Mouse (Mus musculus) heart, embryonic 16.5 days (tissue): Measurements from ENCODE around the gene Ankrd28. TPM values are rescaled to one million over a fixed set of nuclear protein-coding genes. Genes with fewer than 3 reads are reported as not detected.

Experiments
- ATAC-seq: fragments of 200-750 bp; cut with Nextera tagmentation; replicated peaks from 2 replicates; pipeline ENCODE4 v1.8.0; 2017; ENCODE audit warnings: moderate number of reproducible peaks; ENCODE audit not compliant: insufficient read depth, low FRiP score; ENCODE audit errors: extremely low read depth
- H3K27ac ChIP-seq: fragments of 300-500 bp; sonication (generic); 2 replicates; pipeline ENCODE4 v1.5.1; 2014; ENCODE audit warnings: mild to moderate bottlenecking, low read length, control low read depth, moderate library complexity
- H3K27me3 ChIP-seq: fragments of 300-500 bp; sonication (generic); 2 replicates; pipeline ENCODE4 v1.6.1; 2014; ENCODE audit warnings: low read length, mixed read lengths; ENCODE audit not compliant: control insufficient read depth, insufficient read depth
- H3K36me3 ChIP-seq: fragments of 300-500 bp; sonication (generic); 2 replicates; pipeline ENCODE4 v1.6.1; 2014; ENCODE audit not compliant: control insufficient read depth, insufficient read depth
- H3K4me1 ChIP-seq: fragments of 300-500 bp; sonication (generic); 2 replicates; pipeline ENCODE4 v1.6.1; 2014; ENCODE audit warnings: low read length, mixed read lengths; ENCODE audit not compliant: control insufficient read depth, insufficient read depth
- H3K4me2 ChIP-seq: fragments of 300-500 bp; sonication (generic); 2 replicates; pipeline ENCODE4 v1.6.1; 2014; ENCODE audit warnings: low read depth, mild to moderate bottlenecking, control low read depth, low read length
- H3K4me3 ChIP-seq: fragments of 300-500 bp; sonication (generic); 2 replicates; pipeline ENCODE4 v1.5.1; 2014; ENCODE audit warnings: mild to moderate bottlenecking, control low read depth, low read length
- H3K9ac ChIP-seq: fragments of 300-500 bp; sonication (generic); 2 replicates; pipeline ENCODE4 v1.6.1; 2014; ENCODE audit warnings: low read length, control low read depth
- H3K9me3 ChIP-seq: fragments of 300-500 bp; sonication (generic); replicated peaks from 2 replicates; pipeline ENCODE4 v1.6.1; 2016; ENCODE audit warnings: low read length; ENCODE audit not compliant: control insufficient read depth
- WGBS: fragments of 180-500 bp; shearing (Covaris S2); extraction: QIAGEN DNeasy Blood & Tissue Kit; methylation state at CpG from one replicate; pipeline ENCODE4 v1.1.7; 2014; 5-methylcytosine and 5-hydroxymethylcytosine counted together
- polyA plus RNA-seq: library from polyadenylated mRNA; unstranded; fragments of >200 nt; fragmentation: Nextera tagmentation; extraction: Ambion mirVana; gene quantifications from 2 replicates; pipeline ENCODE4 v1.2.1, GENCODE M21; 2015

The Ankrd28 gene
- polyA plus RNA-seq, 1 experiment from 2014 or later: 5.3 TPM

DNA sequence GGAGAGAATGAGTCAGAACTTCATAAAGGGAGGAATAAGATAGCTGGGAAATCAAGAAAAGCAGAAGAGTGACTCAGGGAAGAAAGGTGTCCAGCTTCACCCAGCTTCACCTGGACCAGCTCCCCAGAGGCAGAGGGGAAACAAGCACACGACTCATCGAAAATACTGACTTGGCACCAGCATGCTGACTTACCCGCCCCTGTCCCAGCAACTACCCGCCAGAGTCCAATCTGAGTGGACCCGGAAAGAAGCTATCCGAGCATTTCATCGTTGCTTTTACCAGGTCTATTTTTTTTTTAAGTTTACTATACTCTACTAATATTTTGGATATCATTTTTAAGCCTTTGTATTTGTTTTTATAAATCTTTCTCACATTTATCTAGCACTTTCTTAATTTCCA lies 29.5 kb downstream of the Ankrd28 start:
- ATAC-seq: no peak
- WGBS: 84% methylated on average over 7 of the region's 7 CpGs
- Histone ChIP-seq H3K9me3 (no peaks in the 10 kb centered on the region), H3K9ac (no peak overlapping the region), H3K4me2 (no peak overlapping the region), H3K36me3 (no peaks in the 10 kb centered on the region), H3K27ac (no peak overlapping the region), H3K4me3 (no peak overlapping the region), H3K4me1 (peaks cover 9% of the 10 kb centered on the region), H3K27me3 (no peaks in the 10 kb centered on the region)

DNA sequence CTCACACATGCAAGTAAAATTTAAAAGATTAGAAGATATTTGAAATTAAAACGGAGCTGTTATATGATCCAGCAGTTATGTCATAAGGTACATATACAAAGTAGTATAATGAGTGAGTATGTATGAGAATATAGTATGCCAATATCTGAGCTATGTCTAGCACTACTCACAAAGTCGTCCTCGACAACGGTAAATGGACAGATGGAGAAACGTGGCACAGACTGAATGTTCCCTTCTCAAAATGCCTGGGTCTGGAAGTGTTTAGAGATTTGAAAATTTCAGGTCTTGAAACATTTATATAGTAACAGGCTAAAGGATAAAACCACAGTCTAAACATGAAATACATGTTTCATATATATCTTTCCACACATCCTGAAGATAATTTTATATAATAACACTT lies 30.0 kb downstream of the Ankrd28 start:
- H3K4me3 ChIP-seq: no peak overlapping the region

DNA sequence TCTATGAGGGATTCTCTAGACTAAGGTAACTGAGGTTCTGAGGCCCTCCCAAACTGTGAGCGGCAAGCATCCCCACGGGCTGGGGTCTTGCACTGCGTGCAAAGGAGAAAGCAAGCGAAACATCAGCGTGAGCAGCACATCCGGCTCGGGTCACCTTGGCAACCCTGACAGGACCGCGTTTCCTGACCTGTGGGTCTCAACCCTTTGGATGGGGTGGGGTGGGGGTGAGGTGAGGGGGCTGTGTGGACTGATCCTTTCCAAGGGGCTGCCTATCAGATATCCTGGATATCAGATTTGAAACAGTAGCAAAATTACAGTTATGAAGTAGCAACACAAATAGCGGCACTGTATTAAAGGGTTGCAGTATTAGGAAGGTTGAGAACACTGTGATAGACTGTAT lies 31.5 kb downstream of the Ankrd28 start:
- no peaks in the 10 kb centered on the region for H3K9me3 ChIP-seq
- no peaks in the 10 kb centered on the region for H3K27me3 ChIP-seq
- no peak for ATAC-seq
- H3K4me2 ChIP-seq: no peak overlapping the region
- WGBS: 64% methylated on average over 10 of the region's 10 CpGs
- H3K9ac ChIP-seq: no peak overlapping the region
- peaks cover 13% of the 10 kb centered on the region for H3K4me1 ChIP-seq
- no peak overlapping the region for H3K27ac ChIP-seq
- H3K4me3 ChIP-seq: no peak overlapping the region
- H3K36me3 ChIP-seq: no peaks in the 10 kb centered on the region

More for the DNA sequence above, 30.0 kb downstream of the Ankrd28 start:
- no peak for ATAC-seq
- Histone ChIP-seq H3K27me3 (no peaks in the 10 kb centered on the region), H3K4me1 (peaks cover 12% of the 10 kb centered on the region), H3K9me3 (no peaks in the 10 kb centered on the region), H3K36me3 (no peaks in the 10 kb centered on the region), H3K27ac (no peak overlapping the region), H3K9ac (no peak overlapping the region), H3K4me2 (no peak overlapping the region)
- WGBS: 76% methylated on average over 5 of the region's 5 CpGs

DNA sequence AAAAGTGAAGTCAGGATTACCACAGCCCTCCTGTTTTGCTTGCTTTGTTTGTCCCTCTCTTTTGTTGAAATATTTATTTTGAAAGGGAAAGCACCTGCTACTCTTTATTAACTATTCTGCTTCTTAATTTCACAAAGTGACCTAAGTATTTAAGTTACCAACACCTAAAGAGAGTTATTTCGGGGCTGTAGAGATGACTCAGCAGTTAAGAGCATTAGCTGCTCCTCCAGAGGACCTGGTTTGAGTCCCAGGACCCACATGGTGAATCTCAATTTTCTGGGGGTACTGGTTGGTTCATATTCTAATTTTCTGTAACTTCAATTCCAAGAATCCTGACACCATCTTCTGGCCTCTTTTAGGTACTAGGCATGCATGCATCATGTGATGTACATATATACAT lies 34.9 kb downstream of the Ankrd28 start:
- WGBS: 52% methylated on average over 1 of the region's 1 CpGs

DNA sequence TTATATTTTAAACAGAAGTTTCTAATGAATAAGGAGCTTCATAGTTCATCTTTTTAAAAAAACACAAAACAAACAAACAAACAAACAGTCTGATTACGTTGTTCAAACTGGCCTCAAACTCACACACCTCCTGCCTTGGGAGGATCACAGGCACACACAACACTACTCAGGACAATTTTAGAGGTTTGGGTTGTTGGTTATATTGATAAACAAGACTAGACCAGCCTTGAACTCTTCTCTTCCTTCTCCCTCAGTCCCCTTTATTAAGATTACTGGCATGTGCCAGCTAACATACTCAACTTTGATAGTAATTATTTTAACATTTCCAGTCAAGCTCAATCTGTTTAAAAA lies 35.7 kb downstream of the Ankrd28 start:
- no peak for ATAC-seq
- Histone ChIP-seq H3K27me3 (no peaks in the 10 kb centered on the region), H3K9ac (peak overlapping the region; percentile 41; the same call in 1 of the 2 replicates), H3K4me2 (no peak overlapping the region), H3K27ac (no peak overlapping the region; the same call in 1 of the 2 replicates), H3K4me3 (no peak overlapping the region), H3K36me3 (no peaks in the 10 kb centered on the region), H3K4me1 (peaks cover 9% of the 10 kb centered on the region), H3K9me3 (no peaks in the 10 kb centered on the region)
- 48% methylated on average over 1 of the region's 1 CpGs for WGBS

More for the DNA sequence above, 34.9 kb downstream of the Ankrd28 start:
- no peaks in the 10 kb centered on the region for H3K9me3 ChIP-seq
- ATAC-seq: no peak
- H3K36me3 ChIP-seq: no peaks in the 10 kb centered on the region
- no peak overlapping the region for H3K4me3 ChIP-seq
- peaks cover 9% of the 10 kb centered on the region for H3K4me1 ChIP-seq
- no peak overlapping the region for H3K4me2 ChIP-seq
- H3K27me3 ChIP-seq: no peaks in the 10 kb centered on the region
- no peak overlapping the region for H3K9ac ChIP-seq
- H3K27ac ChIP-seq: no peak overlapping the region

DNA sequence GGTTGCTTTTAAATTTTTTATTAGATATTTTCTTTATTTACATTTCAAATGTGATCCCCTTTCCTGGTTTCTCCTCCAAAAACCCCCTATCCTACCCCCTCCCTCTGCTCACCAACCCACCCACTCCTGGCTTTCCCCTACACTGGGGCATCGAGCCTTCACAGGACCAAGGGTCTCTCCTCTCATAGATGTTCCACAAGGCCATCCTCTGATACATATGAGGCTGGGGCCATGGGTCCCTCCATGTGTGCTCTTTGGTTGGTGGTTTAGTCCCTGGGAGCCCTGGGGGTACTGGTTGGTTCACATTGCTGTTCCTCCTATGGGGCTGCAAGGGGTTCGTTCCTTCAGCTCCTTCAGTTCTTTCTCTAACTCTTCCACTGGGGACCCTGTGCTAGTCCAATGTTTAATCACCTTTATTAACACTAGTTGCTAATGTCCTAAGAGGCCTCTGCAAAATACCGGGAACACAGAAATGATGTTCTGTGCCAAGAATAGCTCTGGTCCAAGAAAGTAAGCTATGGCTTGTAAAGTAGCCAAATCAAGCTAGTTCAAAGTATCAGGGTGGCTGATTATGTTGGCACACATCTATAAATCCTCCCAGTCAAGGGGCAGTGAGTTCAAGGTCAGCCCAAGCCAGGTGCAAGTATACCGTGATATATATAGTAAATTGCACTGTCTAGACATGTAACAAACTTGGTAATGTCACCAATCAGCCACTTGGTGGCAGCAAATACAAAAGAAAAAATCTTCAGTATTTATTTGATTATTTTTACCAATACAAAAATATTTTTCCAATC lies 36.3 kb downstream of the Ankrd28 start:
- Histone ChIP-seq H3K9me3 (no peaks in the 10 kb centered on the region), H3K27me3 (no peaks in the 10 kb centered on the region), H3K4me3 (no peak overlapping the region), H3K27ac (0 out of 2 replicates have a peak overlapping the region, but pooled peaks have one; percentile 32), H3K4me2 (no peak overlapping the region), H3K4me1 (peaks cover 9% of the 10 kb centered on the region), H3K9ac (no peak overlapping the region), H3K36me3 (no peaks in the 10 kb centered on the region)
- 52% methylated on average over 4 of the region's 4 CpGs for WGBS
- ATAC-seq: peak; percentile 77

DNA sequence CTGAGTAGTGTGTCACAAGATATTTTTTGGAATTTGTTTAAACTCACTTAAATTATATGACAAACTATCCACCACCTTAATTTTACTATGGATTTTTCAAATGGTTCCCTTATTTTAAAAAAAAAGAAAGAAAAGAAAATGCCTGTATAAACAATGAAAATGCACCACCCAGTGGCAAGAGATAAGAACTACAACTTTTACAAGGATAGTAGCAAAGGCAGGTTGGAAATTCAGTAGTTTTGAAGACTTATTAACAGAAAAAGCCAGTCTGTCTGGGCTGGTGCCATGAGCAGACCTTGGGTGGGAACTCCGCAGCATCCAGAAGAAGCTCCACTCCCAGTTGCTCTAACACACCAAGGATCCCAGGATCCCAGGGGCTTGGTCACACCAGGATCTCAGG lies 39.7 kb downstream of the Ankrd28 start:
- no peak overlapping the region for H3K27ac ChIP-seq
- H3K36me3 ChIP-seq: no peaks in the 10 kb centered on the region
- WGBS: 41% methylated on average over 1 of the region's 1 CpGs
- H3K4me1 ChIP-seq: peaks cover 14% of the 10 kb centered on the region
- no peak overlapping the region for H3K4me3 ChIP-seq
- no peak for ATAC-seq
- no peak overlapping the region for H3K9ac ChIP-seq
- no peaks in the 10 kb centered on the region for H3K9me3 ChIP-seq
- H3K4me2 ChIP-seq: no peak overlapping the region
- no peaks in the 10 kb centered on the region for H3K27me3 ChIP-seq

DNA sequence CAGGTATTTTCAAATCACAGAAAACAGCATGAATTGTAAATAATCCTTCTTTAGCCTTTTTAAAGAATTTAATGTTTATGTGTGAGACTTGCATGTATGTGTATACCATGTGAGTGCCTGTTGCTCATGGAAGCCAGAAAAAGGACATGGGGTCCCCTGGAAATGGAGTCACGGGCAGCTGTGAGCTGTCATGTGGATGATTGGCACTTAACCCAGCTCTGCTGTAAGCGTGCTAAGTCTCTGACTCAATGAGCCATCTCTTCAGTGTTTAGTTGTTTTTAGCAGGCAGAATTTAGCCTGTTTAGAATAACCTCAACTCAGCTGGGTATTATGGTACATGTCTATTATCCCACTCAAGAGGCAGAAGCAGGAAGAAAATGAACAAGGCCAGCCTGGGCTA lies 43.5 kb downstream of the Ankrd28 start:
- H3K27ac ChIP-seq: no peak overlapping the region
- H3K4me1 ChIP-seq: peaks cover 17% of the 10 kb centered on the region
- H3K36me3 ChIP-seq: no peaks in the 10 kb centered on the region
- WGBS: 49% methylated on average over 2 of the region's 2 CpGs
- no peaks in the 10 kb centered on the region for H3K9me3 ChIP-seq
- H3K4me3 ChIP-seq: no peak overlapping the region
- H3K9ac ChIP-seq: no peak overlapping the region
- no peak overlapping the region for H3K4me2 ChIP-seq
- no peaks in the 10 kb centered on the region for H3K27me3 ChIP-seq
- no peak for ATAC-seq

DNA sequence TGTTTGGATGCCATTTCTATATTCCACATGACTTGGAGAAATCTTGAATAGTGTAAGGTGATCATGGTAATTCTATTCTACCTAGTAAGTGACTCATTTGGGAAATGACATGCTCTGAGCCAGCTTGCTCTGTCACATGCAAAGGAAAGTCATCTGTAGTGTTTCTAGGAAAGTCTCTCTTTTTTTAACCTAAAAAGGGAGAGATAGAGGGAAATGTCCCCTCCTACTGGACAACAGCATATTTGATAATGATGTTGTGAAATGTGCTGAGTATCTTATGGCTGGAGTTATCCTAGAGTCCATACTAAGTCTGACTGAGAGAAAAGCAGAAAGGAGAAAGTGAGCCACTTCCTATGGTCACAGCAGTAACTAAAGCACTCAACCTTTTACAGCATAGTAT lies 44.8 kb downstream of the Ankrd28 start:
- H3K9me3 ChIP-seq: no peaks in the 10 kb centered on the region
- no peak overlapping the region for H3K4me2 ChIP-seq
- H3K27ac ChIP-seq: no peak overlapping the region
- no peaks in the 10 kb centered on the region for H3K36me3 ChIP-seq
- H3K9ac ChIP-seq: no peak overlapping the region
- peaks cover 28% of the 10 kb centered on the region for H3K4me1 ChIP-seq
- no peak overlapping the region for H3K4me3 ChIP-seq
- no peaks in the 10 kb centered on the region for H3K27me3 ChIP-seq
- ATAC-seq: no peak
